Mouse (Mus musculus) 3T3-L1 (cell line): ENCODE measurements around the gene Ppp2r3a.

Experiments used
- DNase-seq: peaks from one replicate; pipeline ENCODE4 v3.0.0-alpha.2; 2015; ENCODE audit warnings: low read depth, low spot score

Gene Ppp2r3a

DNA sequence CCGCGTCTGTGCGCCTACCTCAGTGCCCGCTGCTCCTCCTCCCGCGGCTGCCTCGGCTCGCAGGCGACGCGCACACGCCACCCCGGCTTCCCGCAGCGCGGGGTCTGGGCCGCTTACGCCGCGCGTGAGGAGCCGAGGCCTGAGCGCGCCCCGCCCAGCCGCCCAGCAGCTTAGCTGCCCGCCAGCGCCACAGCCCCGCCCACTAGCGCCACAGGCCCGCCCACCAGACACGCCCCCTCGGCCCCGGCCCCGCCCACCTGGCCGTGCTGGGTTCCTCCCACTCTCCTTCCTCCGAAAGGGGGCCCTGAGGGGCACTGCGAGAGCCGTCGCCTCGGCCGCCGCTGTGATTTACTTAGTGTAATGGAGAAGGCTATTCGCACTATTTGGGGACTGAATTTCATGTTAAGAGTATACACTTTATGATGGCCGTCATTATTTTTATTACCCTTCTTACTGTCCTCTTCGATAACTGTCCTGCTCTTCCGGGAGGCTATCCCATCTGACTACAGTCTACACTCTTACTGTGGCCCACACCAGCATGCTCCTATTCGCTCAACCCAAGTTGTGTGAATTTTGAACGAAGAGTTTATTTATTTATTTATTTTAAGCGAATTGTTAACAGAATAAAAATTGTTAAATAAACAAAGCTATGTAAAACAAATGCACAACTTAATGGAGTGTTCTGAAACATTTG is at the start of gene Ppp2r3a:
Ppp2r3a (minus strand) TSS at position 152 of the 694 bp plus-strand sequence.
- peak; percentile 83 for DNase-seq

DNA sequence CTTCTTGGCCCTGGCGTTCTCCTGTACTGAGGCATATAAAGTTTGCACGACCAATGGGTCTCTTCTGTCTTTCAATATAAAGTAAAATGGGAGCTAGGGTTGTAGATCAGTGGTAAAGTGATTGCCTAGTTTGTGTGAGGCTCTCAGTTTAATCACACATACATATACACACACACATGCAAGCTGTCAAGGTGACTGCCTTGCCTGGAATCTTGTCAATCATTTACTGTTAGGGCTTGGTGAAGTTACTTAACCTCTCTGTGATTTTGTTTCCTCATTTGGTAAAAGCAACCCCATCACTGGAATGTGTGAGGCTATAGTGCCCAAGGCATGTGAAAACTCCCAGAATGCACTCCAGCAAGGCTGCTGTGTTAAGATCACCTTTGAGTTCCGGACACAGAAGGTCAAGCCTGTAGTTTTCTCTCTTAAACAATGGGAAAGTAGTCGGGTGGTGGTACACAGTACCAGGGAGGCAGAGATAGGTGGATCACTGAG is 48.9 kb upstream of the Ppp2r3a start:
- DNase-seq = no peak

DNA sequence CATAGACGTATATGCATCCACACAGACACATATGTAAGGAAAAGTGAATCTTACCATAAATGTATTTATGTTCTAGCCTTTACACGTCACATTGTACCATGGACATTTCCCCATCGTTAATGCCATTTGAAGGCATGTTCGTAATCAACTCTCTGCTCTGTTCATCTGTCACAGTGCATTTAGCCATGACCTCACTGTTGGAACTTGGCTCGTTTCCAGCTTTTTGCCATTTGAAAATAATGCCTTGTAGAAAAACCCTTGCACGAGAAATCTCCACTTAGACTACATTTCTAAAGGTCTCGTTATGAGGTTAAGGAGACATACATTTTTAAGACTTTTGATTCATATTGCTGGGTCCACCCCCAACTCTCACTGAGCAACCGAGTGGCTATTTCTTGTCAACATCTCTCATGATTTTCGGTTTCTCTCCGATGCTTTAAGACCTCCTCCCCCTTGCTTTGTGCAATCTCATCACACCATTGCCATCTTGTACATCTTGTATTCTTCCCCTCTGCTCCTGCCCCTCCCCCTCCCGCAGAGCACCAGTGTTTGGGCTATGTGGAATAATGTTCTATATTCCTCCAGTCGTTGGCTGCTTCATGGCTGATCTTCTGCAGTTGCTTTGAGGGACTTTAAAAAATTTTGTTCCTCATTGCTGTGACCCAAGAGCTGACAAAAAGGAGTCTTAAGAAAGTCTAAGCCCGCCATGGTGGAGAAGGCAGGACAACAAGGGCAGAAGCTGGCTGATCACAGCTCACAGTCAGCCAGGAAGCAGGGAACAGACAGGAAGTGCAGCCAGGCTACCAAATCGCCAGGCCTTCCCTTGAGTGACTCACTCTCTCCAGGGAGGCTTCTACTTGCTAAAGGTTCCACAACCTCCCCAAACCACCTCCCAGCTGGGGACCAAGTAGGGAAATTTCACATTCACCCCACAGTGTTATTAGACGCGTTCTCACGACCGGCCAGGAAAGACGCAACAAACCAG is 40.4 kb upstream of the Ppp2r3a start:
- peak; percentile 71 for DNase-seq

DNA sequence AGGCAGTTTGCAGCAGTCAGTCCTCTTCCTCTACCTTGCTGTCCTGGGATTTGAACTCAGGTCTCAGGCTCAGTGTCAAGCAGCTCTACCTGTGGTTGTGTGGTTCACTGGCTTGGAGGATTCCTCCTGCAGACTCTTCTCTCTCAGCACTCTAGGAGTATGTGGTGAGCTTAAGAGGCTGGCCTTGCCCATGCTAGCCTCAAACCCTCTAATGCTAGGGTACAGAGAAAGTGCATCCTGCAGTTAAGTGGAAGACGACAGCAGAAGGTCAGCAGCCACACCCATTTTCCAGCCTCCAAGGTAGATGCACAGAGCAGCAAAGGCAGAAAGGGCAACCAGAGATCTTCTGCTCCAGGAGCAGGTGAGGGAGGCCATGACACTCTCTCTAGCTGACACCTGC is 39.3 kb upstream of the Ppp2r3a start:
- no peak for DNase-seq

DNA sequence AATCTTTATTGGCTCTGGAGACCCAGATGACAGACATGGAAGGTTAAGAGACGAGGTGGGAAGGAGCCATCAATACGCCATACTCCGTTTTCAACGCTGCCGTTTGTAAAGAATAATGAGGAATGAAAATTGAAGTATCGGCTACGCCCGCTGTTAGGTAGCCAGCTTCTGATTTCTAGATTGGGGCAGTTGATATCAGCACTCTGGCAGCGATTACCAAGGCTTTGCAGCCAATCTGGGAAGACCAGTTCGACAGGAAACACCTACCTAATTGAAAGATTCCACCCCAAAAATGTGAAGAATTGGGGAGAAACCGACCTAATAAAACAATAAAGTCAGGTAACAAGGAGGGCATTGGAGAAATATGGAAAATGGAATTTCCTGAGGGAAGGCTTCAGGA is 38.2 kb upstream of the Ppp2r3a start:
- DNase-seq = no peak

DNA sequence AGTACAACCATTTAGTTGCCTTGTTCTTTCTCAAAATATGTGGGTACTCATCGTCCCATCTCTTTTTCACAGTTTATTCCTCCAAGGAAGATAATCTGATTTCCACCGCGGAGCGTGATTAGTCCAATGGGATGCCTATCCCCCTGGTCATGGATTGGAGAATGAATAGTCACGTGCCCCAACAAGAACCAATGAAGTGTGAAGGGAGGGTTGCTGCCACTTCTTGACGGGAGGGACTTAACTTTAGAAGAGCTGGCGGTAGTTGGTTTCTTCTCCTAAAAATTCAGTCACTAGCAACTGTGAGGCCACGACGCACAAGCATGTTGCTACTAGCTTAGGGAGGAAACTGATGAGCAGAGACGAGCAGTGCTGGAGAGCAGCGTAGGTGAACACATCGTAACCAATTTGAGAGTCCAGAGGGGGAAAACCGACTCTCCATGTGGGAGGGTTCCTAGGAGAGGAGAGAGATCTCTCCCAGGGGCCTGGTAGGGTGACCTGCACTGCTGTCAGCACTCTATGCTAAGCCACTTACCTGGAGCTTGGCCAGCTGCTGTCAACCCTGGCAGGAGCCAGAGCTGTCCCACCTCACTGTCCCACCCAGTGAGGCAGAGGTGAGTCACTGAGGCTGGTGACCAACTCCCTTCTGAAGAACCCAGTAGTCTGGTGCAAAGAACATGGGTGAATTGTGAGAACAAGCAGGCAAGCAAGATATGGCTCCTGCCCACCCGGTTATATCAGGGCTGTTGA is 37.5 kb upstream of the Ppp2r3a start:
- peak; percentile 20 for DNase-seq

DNA sequence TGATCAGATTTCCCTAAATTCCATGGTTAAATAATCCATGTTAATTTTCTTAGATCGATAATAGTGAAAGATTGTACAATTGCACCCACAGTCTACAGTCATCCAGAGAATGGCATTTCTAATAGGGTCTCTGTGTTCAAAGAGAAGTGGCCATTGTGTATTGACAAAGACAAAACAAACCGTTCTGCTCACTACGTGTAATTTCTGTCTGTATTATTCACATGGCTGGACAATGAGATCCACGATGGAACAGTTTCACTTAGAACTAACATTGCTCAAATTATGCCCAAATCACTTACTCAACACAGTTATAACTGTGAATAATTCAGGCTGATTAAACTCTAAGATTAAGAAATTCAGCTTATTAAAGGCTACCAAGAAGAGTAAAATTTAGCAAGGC is 35.2 kb upstream of the Ppp2r3a start:
- no peak for DNase-seq

DNA sequence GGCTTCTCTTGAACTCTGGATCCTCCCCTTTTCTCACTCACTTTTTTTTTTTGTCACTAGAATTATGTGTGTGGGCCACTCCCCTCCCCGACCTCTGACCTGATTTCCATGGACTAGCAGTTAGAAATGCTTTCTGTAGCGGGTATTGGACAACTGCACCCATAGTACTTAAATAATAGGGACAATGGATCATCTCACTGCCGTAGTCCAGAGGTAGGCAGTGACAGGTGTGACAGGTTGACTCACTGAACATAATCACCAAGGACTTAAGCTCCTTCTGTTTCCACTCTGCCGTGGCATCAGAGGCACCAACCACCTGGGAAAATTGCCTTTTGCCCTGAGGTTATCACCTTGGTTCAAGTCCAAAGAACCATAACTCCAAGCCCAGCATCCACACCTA is 32.5 kb upstream of the Ppp2r3a start:
- no peak for DNase-seq

DNA sequence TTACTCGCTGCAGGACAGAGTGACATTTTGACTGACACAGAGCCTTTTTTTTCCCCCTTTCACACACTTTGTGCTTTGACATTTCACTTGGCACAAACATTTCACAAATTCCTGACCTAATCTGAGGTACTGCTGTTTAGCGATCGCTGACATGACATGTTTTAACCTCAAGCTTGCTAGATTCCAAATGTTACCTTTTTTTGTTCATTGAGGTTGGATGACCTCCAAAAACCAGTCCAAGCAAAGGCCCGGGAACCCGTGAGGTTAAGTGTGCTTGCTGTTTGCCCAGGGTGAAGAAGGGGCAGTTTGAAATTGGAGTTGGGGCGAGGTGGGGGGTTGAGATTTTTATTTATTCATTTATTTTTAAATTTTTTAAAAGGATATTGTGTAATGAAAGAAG is 31.1 kb upstream of the Ppp2r3a start:
- DNase-seq = no peak

DNA sequence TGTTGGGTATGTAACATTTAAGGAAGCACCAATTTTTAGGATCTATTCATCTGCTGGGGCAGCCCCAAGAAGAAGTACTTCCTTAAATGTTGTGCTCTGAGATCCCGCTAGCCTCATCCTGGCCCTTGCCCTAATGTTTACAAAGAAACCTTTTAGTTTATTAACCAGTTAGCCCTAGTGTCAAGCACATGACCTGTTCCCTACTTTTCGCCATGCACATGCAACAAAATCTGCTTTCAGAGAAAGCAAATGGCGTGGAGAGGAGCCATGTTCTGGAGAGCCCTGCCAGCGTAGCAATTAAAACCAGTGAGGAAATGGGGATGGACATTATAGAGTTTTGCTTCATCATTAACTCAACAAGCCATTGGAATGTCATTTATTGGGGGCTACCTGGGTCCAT is 30.3 kb upstream of the Ppp2r3a start:
- DNase-seq = no peak

DNA sequence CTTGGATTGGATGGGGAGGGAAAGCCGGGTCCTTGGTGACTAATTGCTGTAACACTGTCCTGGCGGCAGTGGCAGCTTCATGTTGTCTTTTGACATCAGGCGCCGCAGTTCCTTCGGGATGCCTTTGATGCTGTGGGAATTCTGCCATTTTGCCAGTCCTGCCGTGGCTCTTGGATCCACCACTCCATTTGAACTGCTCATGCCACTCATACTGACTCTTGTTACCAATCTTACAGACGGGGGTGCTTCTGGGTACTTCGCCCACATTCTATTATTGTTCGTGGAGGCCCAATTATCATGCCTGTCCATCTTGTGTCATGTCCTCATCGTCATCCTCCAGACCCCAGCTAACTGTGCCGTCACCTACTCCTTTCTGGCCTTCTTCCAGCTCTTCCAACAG is 29.7 kb upstream of the Ppp2r3a start:
- no peak for DNase-seq

DNA sequence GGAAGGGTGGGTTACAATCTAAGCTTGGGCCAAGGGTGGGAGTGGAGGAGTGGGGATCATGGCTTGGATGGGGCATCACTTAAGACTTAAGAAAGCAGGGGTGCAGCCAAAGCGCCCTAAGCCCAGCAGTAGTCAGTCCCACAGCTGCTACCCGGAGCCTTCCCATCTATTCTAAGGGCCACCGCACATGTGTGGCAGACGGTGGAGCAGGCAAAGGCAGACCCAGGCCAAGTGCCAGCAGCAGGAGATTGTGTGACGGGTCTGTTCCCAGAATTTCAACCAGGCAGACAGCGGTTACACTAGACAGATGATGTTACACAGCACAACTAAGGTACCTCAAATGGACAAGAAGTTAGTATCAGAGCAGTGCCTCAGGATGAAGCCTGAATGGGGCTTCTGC is 29.3 kb upstream of the Ppp2r3a start:
- no peak for DNase-seq

DNA sequence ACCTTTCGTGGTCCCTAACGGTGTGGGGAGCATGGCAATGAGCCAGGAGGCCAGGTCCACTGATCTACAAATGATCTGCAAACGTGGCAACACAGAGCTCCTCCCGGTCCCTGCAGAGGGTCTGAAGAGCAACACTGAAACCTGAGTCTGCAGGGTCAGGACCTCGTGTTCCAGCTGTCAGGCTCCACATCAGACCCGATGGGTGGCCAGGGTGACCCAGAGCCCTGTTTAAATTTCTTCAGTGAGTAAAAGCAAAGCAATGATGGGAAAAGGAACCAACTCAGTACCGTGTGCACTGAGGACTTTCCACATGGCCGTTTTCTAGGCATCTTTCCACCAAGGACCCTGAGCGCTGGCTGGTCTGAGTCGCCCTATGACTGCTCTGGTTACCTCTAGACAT is 28.6 kb upstream of the Ppp2r3a start:
- DNase-seq = no peak

DNA sequence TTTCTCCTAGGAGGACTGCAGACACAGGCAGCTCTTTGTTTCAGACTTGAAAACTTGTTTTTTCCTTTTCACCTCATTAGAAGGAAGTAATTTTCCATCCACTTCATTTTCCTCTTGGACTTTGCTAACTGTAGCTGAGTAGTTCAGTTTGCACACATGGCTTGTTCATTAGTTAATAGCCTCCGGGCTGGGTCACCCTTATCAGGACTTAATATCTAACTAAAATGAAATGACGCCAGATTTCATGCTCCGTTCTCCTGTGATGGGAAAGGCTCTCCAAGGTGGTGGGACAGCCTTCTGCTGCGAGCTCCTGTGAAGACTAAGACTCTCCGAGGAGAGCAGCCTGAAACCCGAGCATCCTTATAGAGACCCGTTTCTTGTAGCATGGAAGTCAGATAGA is 21.1 kb upstream of the Ppp2r3a start:
- no peak for DNase-seq

DNA sequence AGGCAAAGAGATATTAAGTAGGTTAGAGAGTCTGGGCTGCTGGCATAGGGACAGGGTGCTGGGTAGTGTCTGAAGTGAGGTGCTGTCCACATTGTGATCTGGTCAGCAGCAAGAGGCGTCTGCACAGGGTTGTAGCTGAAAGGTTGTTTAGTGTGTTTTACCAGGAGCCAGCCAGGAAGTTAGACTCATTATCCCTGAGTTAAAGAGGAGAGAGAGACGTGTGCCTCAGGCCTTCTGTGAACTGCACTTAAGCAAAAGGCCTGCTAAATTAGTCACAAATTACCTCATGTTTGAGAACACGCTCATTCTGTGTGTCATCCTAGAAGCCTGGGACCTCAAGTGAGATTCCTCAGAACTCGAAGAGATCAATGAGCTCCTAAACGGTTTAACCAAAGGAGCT is 18.4 kb upstream of the Ppp2r3a start:
- peak; percentile 24 for DNase-seq

DNA sequence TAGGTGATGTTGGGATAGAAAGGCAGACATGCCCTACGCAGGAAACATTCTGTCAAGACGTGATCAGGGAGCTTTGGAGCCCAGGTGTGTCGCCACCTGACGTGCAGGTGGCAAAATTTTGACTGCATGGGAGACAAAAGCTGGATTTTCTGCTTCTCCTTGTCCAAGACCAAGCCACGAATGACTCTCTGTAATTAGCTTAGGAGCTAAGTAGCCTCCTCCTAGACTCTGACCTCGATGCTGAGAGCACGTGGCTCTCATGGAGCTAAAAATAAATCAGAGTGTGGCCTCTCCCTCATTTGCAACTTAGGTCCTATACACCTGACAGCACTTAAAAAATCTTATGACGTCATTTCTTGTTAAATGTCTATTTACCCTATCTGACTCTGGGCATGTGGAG is 14.4 kb upstream of the Ppp2r3a start:
- no peak for DNase-seq

DNA sequence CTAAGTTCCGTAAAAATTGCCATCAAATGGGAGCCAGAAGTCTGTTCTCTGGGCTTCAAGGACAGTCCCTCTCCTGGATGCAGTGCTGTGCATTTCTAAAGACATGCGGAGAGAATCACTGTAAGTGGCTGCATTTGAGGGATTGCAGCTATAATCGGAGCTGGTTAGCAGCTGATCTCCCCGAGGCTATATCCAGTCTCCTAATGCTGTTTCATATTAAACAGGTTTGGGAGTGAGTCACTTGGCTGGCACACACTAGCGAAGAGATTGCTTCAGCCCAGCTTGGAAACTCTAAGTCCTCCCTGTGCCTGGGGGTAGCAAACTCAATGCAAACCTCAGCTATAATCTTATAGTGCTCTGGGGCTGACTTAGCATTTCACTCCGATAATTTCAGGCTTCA is 14.0 kb upstream of the Ppp2r3a start:
- DNase-seq = peak; percentile 97

DNA sequence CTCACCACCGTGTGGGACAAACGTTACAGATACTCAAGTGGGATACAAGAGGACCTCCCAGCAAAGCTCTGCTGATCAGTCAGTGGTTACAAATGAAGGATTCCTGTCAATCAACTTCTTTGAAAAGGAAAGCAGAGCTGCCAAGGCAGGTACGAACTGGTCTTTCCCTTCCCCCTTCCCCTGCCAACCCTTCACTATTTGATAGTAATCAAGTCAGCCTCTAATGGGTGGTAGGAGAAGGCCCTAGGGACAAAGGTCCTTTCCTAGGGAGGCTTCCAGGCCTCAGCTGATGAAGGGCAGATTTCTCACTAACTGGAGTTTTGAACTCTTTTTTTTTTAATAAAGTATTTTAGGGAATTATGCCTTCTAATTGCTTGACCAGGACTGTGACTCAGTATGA is 11.2 kb upstream of the Ppp2r3a start:
- no peak for DNase-seq

DNA sequence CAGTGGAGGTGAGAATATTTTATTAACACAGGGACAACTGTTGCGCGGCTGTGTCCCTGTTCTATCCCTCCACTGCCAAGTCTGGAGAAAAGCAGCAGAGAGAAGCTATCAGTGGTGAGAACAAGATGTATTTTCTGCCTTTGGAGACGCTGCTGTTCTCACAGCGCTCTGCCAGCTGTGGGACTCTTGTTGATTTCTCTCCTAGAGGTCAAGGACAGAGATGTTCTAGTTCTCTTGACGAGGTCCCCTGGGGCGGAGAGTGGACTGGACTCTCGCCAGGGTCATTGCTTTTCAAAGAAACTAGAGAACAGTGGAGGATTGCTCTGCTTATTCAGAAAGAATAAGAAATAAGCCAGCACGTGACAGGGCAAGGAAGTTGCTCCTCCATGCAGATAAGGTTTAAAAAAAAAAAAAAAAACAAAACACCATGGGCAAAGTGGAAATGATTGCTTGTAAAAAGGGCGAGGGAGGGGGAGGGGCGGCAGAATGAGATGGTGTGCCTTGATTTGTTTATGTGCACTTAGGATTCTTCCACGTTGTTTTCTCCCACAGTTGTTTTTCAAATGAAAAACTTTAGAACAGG is 10.5 kb upstream of the Ppp2r3a start:
- no peak for DNase-seq

DNA sequence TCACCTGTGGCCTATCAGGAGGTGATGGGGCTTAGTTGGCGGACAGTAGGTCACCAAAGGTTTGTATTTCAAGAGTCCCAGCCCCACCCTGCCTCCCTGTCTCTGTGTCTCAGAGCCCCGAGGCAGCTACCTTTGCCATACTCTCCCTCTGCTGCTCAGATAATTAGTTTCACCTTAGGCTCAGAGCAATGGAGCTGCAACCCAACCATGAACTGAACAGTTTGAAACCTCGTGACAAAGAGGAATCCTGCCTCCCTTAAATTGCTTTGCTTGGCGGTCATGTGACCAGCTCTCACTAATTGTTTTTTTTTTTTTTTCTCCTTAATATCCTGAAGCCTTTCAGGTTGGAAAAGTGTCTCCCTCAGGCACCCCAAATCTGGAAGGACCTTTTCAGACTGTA is 9.8 kb upstream of the Ppp2r3a start:
- DNase-seq = no peak

DNA sequence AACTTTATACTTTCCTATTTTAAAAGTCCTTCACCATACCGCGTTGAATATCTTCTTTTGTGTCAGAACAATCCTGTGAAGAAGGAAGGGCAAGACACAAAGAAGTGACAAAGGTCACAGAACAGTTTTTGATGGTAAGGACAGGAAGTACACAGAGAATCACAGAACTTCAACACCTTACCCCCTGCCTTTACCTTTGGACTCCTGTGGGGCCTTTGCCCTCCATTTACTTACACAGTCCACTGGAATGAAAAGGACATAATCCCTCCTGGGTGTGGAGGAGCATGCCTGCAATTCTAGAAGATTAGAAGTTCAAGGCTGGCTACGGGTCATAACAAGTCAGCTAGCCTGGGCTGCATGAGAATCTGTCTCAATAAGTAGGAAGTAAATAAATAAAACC is 1.5 kb upstream of the Ppp2r3a start:
- DNase-seq = no peak

DNA sequence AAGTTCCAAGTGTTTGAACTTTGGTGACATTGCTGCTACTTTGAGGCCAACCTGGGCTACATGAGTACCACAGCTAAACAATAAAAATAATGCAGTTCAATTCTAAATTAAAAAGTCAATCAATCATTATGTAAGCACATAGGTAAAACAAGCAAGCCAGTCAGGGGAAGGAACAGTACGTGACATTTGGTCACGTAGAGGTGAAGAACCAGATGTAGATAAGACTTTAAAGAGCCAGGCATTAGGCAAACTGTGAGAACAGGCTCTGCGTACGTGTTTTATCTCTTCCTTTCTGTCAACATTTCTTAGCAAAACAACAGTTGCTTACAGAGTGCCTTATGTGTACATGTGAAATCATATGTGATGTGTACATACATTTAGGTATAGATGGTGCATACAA is 946 bp upstream of the Ppp2r3a start:
- DNase-seq = no peak
